Mouse (Mus musculus) lung, adult 2 months (tissue): ENCODE data around the gene Pear1.

Experiments used
- CTCF ChIP-seq: fragments of 200-500 bp; IDR thresholded peaks from 2 replicates; pipeline ENCODE4 v1.5.1; 2011; ENCODE audit warnings: mild to moderate bottlenecking, low read length, control low read depth; ENCODE audit not compliant: insufficient read depth
- POLR2A ChIP-seq: fragments of 200-500 bp; IDR thresholded peaks from 2 replicates; pipeline ENCODE4 v1.6.1; 2011; ENCODE audit warnings: low read depth, mild to moderate bottlenecking, control low read depth, low read length, borderline replicate concordance; ENCODE audit errors: extremely low read depth

- TF ChIP-seq CTCF (no peak), POLR2A (no peak)
Measured at GRCm38 (mm10) chr3:87778283-87778682, 45.8 kb downstream of the Pear1 start.
